Mouse (Mus musculus) regulatory T cell (primary cell): ENCODE measurements around the gene Thbs2.

ENCODE experiments used
- in situ Hi-C: fragments of 300-600 bp; cut with MboI, MseI; formaldehyde crosslinking; loops from one replicate; pipeline ENCODE4 v1.15.1; 2025; ENCODE audit warnings: high pct_unique_total_duplicates

Gene Thbs2

DNA sequence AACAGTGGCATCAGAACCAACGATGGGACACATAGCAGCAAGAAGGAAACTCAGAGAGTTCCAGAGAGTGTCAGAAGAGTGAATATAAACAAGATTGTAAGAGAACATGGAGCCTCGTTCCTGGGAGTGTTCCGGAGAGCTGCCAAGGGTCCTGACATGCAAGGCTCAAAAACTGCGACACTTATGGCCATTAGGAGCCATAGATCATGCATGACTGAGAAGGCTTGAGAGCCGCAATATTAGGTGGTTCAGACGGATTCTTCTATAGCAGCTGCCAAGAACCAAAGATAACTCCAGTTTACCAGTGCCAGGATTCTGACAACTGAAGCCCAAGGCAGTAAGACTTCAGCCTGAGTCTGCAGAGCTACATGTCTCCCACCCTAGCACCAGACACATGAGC, 3.1 kb upstream of the Thbs2 start:
- in situ Hi-C loops: no loop called here

DNA sequence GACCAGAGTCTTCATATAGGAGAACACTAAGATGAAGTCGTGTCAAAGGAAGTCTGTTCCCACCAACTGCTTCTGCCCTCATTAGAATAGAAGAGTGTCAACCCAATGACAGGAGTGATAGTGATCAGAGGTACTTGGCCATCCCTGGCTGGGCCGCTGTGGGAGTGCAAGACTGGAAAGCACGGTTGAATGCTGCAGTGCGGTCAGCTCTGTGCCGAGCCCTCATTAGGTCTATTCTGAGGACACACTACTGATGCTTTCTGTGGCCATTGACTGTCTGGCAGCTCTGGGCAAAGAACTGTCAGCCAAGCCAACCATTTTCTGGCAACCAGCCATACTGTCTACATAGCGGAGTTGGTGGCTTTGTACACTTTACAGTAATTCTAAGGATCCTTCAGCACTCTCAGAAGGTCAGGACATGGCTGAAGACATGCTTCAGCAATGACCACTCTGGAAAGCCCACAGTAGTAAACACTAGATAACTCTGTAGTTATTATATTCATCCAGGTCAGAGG, 2.3 kb upstream of the Thbs2 start:
- in situ Hi-C loops: no loop called here

DNA sequence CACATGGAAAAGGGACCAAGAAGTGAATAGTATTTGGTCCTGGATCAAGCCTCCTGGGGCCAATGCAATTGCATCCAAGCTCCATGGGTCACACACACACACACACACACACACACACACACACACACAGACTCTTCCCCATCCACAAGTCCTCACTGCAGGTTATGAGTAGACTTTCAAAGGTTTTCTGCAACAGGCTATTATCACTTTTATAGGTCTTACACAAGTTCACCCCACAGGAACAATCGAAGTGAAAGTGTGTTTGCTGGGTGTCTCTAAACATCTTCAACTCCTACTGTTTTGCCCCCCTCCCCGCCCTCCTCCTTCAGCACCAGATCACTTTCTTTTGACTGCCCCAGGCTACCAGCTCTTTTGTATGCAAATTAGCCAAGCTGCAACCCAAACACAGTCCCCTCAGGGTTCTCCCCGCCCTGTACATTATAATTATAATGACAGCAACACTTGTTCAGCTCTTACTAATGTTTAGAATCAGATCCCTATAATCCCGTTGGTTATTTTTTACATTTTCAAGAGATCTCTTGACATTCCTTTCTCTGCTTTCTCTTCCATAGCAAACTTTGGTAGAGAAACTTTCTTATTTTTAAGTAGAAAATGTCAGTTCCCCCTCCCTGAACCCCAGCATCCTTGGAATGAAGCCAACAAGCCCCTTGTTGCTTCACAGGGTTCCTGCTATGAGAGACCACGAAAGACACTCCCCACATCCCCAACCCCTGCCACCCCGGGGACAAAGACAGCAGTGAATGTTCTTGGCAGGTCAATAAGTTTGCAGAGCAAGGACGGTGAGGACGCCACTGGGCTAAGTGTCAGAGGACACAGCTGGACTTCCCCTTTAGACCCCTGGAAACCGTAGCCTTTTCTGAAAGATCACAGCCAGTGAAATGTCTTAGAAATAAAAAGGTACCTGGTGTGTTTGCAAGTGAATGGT, 714 bp downstream of the Thbs2 start:
- in situ Hi-C loops: no loop called here

DNA sequence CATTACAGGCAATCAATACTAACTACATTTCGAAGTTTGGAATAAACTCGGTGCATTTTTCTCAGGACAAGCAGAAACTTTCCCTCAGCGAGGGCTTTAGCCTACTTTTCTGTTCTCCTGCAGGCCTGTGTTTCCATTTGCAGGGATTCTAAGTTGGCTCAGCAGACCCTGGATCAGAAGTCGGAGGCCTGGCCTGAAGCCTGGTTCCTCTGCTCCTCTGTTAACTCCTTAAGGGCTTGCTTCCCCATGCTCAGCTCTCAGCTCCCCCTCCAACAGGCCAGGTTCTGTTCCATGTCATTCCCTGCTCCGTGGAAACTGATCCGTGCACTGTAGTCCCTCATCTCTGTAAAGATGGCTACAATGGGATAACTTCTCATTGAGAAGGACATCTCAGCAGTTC, 2.1 kb downstream of the Thbs2 start:
- in situ Hi-C loops: no loop called here

DNA sequence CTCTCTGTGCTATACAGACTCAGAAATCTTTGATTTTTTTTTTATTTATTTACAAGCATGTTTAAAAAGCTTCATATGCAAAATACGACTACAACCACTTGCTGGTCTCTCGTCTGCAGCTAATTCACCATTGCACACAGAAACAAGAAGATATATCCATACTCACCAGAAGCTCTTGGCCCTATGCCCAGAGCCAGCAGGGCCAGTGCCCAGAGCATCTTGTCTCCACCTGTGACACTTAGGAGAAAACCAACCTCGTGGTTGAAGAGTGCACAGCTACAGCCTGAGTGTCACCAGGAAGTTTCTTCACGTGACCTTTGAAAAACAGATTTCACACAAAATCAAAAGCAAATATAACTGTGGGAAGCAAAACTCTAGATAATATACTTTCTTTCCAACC, 2.8 kb downstream of the Thbs2 start:
- in situ Hi-C loops: no loop called here

DNA sequence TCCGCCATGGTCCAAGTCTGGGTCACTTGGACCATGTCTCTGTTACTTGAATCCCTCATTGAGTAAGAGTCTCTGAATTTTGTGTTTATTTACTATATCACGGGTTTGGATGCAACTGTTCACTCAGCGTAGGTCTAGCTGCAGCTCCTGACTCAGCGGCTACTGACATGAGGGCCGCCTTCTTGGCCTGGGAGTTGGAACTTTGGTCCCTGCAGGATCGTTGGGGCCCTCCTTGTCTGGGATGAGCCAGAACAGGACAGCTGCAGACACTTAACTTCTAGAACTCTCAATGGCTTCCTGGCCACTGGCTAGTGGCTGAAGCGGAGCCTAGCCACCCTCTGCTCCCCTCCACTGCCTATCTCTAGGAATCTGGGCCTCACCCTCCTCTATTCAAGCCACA, 11.2 kb downstream of the Thbs2 start:
- in situ Hi-C loops: loop anchor here (10.0 kb wide), 1 partner anchor 212 kb away; no protein-coding TSS in a partner anchor

DNA sequence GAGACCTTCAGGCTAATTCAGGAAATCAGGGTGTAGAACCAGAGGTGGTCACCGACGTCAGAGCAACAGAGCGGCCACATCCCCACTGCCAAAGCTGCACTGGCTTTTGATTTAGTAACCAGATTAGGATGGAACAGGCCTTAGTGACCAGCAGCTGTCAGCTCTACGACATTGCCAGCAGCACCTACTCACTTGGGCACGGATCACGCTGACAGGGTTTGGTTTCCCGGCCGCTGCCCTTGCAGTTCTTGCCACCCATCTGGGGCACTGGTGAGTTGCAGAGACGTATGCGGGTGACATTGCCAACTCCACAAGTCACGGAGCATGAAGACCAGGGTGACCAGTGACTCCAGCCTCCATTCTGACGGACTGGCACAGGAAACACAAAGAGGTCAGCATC, 13.0 kb downstream of the Thbs2 start:
- in situ Hi-C loops: loop anchor here (10.0 kb wide), 1 partner anchor 214 kb away; no protein-coding TSS in a partner anchor

DNA sequence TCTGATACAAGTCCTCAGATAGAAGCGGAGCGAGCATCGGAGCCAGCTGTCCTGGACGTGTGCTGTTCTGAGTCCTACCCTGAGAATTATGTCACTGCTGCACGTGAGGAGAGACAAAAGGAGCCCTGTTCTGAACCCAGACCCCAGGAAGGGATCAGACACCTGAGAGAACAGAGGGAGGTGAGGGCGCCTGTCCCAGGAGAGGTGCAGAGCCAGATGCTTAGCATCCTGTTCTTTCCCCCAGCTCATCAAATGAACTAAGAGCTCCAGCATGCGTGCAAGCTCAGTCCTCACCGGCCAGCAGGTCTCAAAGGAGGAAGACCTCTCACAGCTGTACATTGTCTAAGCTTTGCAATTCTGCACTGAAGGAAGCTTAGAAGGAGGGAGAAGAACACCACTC, 16.8 kb downstream of the Thbs2 start:
- in situ Hi-C loops: no loop called here

DNA sequence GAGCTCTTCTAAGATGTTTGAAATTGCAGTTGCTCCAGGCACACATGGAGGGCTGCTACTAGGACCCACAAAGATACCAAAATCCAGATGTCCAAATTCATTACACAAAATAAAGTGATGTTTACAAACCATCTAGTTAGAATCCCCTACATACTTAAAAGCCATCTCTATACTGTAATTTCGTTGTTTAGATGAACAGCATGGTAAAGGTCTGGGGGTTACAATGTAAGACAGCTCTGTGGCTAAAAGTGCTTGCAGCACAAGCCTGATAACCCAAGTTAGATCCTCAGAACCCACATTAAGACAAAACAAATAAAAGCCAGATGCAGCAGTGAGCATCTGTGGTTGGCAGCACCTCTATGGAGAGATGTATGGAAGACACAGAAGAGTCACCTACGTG, 18.5 kb downstream of the Thbs2 start:
- in situ Hi-C loops: no loop called here

DNA sequence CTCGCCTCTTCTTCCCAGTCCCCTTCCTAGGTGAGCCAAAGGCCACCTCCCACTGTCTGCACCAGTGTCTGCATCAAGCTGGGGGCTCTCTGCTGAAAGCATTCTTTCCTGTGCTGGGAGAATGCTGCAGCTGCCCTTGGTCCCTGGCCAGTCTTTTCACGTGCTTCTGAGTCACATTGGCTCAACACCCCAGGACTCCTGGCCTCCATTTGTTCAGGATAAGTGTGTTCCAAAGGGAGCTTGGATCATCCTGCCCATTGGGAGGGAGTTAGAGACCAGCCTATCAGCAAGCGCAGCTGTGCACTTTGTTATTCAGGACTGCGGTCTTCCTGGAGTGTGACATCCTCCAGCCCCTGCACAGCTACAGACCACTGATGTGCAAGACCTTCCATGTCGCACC, 21.6 kb downstream of the Thbs2 start:
- in situ Hi-C loops: no loop called here

DNA sequence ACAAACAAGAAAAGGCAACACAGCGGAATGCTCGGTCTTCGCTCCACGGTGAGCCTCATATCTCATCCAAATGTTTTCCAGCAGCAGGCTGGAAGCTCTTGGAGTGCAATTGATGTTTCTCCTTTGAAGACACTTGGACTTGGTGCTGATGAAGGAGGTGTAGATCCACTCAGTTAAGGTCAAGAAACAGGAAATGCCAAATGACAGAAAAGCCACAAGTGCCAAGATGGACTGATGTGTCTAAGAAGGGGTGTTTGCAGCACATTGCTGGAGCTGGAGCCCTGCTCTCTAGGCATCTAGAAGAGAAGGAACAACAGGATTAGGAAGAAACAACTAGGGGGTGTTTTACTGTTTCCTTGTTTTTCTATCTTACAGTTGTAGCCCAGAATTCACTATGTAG, 26.8 kb downstream of the Thbs2 start:
- in situ Hi-C loops: no loop called here

DNA sequence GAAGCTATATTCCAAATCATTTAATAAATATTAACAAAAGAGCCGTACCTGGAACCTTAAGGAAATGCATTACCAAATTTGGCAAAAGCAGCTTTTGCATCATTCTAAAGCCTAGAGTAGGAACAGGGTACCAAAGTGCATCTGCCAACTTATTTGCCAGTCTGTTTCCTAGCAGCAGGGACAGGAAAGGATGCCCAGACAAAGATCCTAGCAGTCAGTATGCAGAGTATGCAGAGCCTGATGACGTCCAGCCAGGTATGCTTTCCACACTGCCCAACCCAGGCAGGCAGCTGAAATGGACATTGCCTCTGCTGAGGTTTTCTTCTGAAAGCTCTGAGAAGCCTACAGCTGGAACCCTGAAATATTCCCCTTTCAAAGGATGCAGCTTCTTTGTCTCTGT, 27.6 kb downstream of the Thbs2 start:
- in situ Hi-C loops: no loop called here

DNA sequence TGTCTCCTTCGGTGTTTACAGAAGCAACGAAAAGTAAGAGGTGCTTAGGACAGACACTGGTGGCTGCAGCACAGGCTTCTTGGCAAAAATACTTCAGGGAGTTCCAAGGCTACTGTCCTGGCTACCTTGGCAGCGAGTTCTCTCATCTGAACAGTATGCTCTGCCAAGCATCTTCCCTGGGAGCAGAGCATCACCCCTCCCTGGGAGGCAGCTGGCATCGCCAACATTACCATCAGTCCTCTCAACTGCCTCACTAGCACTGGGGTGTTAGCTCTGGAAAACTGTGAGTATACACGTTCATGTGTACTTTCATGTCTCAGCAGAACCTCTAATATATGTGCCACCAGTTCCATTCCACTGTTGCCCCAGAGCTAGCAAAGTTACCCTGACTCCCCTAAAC, 30.7 kb downstream of the Thbs2 start:
- in situ Hi-C loops: no loop called here

DNA sequence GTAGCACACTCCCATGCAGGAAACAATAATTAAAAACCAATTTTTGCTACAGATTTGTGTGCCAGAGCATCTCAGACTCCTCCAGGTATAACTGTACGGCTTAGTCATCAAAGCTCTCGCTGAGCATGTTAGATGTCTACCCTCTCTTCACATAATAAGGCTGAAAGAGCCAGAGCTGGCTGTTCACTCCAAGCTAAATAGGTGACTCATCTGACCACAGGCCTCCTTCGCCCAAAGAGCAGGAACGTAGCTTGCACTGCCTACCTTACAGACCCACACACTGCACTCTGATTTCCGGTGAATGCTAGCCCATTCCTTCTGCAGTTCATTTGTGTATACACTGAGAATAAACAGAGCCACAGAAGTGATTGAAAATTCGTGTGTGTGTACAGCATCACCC, 31.6 kb downstream of the Thbs2 start:
- in situ Hi-C loops: no loop called here

DNA sequence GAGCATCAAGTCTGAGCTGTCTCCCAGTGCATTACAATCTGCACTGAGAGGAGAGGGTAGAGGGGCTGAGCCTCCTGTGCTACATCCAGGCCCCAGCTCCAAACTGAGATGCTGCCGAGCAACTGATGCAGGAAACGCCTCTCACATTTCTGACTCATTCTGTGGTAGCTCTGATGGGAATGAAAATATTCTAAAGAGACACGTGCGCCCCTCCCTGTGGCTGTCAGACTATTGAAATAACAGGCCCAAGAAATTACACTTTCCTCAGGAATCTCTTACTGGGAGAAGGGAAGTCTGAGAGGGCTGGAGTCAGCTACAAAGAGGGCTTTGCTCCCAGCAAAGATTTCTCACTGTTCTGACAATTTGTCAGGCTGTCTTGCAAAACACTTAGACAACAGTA, 34.3 kb downstream of the Thbs2 start:
- in situ Hi-C loops: no loop called here

DNA sequence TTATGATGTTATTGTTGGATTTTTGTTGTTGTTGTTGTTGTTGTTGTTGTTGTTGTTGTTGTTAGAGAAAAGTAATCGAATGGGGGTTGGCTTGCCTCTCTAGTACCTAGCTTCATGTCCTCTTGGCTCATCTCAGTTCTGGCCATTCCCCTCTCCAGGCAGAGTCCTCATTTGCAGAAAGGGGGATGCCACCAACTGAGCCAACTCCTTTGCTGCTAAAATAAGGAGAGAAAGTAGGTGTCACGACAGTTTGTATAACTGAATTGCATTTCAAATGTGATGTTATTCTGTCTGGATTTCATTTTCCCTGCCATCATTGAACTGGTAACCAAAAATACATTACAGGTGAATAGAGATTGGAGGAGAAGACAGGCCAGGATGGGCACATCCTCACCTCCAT, 35.9 kb downstream of the Thbs2 start:
- in situ Hi-C loops: no loop called here

DNA sequence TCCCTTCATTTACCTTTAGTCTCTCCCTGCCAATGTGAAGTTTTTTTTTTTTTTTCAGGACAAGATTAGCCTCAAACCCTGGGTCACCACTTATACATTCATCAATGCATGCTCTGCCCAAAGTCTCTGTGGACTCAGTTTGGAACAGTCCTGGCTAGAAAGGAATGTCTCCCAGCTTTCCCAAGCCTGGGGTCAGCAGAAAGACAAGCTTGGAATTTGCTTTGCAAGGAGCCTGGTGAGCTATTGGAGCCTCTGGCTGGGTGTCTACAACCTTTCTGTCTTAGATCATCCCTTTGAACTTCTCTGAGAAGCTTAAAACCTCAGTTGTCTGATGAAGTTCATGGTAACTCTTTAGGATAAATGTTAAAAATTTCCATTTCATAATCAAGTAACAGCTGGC, 36.9 kb downstream of the Thbs2 start:
- in situ Hi-C loops: no loop called here

DNA sequence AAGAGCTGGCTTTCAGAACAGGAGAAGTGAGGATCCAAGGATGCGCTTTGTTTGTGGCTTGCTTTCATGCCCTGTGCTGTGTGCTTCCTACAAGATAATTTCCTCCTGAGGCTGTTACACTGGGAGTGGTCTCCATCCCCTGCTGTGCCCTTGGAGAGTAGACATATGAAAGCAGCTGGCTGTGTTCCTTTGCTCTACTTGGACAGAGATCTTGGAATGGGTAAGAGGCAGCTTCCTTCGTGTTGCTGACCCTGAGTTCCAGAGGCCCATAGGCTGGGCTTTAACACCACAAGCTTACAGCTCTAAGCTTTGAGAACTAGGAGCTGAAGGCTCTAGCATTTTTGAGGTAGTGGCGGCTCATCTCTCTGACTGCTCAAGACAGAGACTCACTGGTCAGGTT, 39.1 kb downstream of the Thbs2 start:
- in situ Hi-C loops: no loop called here

DNA sequence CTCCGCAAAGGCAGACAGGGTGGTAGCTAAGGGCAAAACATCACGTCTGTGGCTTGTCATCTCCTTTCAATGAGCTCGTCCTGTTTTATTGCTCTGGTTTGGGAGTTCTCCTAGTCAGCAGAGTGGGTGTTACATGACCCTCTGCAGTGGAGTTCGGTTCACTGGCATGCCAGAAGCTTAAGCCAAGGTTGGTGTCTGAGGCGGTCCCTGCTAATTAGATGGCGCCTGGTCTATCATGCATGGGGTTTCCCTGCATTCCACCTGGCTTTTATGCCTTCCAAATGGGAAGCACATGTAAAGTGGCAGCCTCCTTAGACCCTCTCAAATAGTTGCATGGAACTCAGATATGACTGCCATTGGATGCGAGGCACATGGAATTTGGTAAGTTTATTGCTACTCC, 42.0 kb downstream of the Thbs2 start:
- in situ Hi-C loops: no loop called here

DNA sequence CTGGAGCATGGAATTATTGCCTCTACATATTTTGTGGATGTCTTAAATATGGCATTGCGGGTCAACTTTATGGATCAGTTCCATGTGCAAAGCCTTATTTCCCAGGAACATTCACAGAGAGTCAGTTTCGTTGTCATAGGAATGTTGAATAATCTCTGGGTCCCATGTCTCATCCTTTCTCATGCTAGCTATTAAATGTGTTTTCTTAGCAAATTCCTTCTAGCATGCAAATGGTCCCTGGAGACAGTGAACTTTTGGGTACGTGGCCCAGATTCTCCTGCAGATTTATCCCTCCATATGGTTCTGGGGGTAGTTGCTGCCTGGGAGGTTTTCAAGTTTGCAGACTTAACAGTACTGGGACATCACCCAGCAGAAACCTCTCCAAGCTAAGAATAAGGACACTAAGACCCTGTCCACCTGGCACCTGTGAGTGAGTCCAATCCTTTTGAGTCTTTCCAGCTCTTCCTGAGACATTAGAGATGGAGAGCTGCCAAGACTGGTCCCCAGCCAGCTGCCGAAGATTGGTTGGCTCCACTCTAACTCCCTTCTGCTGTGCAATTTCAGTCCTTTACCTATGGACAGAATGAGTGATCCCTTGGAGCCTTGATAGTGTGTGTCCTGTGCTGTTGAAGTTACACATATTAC, 45.9 kb downstream of the Thbs2 start:
- in situ Hi-C loops: no loop called here

DNA sequence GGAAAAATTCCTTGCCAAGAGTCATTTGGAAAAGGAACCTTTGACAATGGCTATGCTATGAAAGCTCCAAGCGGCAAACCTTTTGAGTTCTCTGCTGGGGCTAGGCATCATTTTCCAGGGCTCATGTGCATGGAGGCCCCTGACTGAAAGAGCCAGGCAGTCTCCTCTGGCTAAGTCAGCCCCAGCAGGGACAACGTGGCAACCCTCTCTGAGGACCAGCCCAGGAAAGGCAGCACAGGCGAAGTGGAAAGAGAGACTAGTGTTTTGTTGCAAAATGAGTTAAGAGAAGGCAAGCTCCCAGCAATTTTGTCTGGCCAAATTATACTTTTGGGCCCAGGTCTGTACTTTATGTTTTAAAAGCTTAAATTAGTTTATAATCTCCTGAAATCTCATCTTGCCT, 50.0 kb downstream of the Thbs2 start:
- in situ Hi-C loops: no loop called here

DNA sequence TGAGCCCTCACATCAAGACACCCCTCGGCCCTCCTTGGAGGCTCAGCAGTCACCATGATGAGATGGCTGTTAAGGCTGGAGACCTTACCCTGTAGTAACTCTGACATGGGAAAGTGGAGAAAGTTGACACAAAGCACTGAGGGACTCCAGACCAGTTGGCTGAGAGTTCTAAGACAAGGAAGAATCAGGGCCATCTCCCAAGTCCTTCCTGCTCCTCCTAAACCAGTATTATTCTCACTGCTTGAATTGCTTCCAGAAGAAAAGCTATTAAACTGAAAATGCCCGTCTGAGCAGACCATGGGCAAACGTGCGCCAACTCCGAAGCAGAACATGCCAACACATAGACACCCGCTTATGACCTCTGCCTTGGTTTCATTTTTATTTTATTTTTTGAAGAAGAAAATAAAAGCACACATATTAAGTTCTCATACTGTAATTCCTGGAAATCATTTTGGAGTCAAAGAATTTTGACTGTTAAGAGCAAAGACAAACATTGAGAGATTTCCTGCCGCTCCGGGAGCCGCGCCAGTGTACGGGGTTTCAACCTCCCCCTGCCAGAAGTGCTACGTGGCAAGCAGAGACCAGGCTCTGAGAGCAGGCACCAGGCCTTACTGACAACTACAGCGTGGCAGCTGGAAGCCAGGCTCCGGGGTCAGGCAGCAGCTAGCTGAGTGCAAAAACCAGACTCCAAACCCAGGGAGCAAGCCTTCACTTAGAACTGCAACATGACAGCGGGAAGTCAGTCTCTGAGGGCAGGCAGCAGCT, 53.5 kb downstream of the Thbs2 start:
- in situ Hi-C loops: no loop called here
